Mouse (Mus musculus): ENCODE results near the gene Fbxo42. TPM values are rescaled to one million over a fixed set of nuclear protein-coding genes. Genes with fewer than 3 reads are reported as not detected.

Fbxo42 gene
- total and polyA plus RNA-seq, 3 experiments: 11.2 to 260 (median 23.1) TPM

- peaks cover 0 to 5% of the 10 kb centered on the region in 2 experiments; a peak in 1 of 4 replicates for H3K4me1 ChIP-seq (ENCODE audit: control insufficient read depth in 1 of 2, insufficient read depth in 2 of 2, low read length in 2 of 2)
- peak; percentile 73 for DNase-seq (ENCODE audit: low read depth, low spot score)
- TF ChIP-seq SMC3 (IDR thresholded peaks at IDR 0.05; ENCODE audit: low read depth, low read length) (peak; percentile 46), POLR2A (IDR thresholded peaks at IDR 0.05; ENCODE audit: control insufficient read depth in 1 of 2, insufficient read depth in 1 of 2, low read depth in 1 of 2, low read length in 2 of 2, poor library complexity in 1 of 2) (no peak), CTCF (IDR thresholded peaks at IDR 0.05 in 2 of 3, conservative IDR thresholded peaks at IDR 0.05 in 1 of 3; ENCODE audit: control insufficient read depth in 1 of 3, insufficient read depth in 1 of 3, low read depth in 2 of 3, low read length in 3 of 3, poor library complexity in 1 of 3, severe bottlenecking in 1 of 3) (peak; percentile 55 to 93 (median 67)), ELF1 (IDR thresholded peaks at IDR 0.05; ENCODE audit: low read depth, low read length) (peak; percentile 50; the same call in 1 of the 2 replicates), MYC (IDR thresholded peaks at IDR 0.05; ENCODE audit: low read depth, low read length) (0 out of 2 replicates have a peak, but pooled peaks have one; percentile 22), CHD2 (IDR thresholded peaks at IDR 0.05; ENCODE audit: low read length) (no peak), BHLHE40 (IDR thresholded peaks at IDR 0.05; ENCODE audit: borderline replicate concordance, low read depth, low read length) (no peak), ZMIZ1 (IDR thresholded peaks at IDR 0.05; ENCODE audit: low read depth, low read length) (no peak), TBP (IDR thresholded peaks at IDR 0.05; ENCODE audit: low read depth, low read length) (no peak), SIN3A (IDR thresholded peaks at IDR 0.05; ENCODE audit: low read length) (peak; percentile 31; the same call in 1 of the 2 replicates), RAD21 (IDR thresholded peaks at IDR 0.05; ENCODE audit: low read depth, low read length) (peak; percentile 33)
Observed at GRCm38 (mm10) chr4:141101855-141102254, 45.9 kb upstream of the Fbxo42 start.

GRCm38 (mm10) chr4:141106526-141107183, 41.1 kb upstream of the Fbxo42 start:
- H3K27ac ChIP-seq (ENCODE audit: control insufficient read depth, low read depth, low read length): no peak overlapping the region
- DNase-seq (ENCODE audit: low read depth, low spot score): no peak
- no peak overlapping the region for H3K4me3 ChIP-seq (ENCODE audit: control insufficient read depth in 1 of 2, insufficient read depth in 1 of 2, low read depth in 2 of 2, low read length in 2 of 2)
- H3K36me3 ChIP-seq (ENCODE audit: control insufficient read depth in 1 of 2, insufficient read depth in 2 of 2, low read length in 2 of 2): no peaks in the 10 kb centered on the region
- no peaks in the 10 kb centered on the region for H3K79me2 ChIP-seq (ENCODE audit: control insufficient read depth, insufficient read depth, low read length, poor library complexity)
- H3K9ac ChIP-seq (ENCODE audit: control insufficient read depth, low read depth, low read length, poor library complexity, severe bottlenecking): no peak overlapping the region
- H3K27me3 ChIP-seq (ENCODE audit: control insufficient read depth in 1 of 2, insufficient read depth in 2 of 2, low read length in 2 of 2): no peaks in the 10 kb centered on the region
- TF ChIP-seq MAFK (IDR thresholded peaks at IDR 0.05; ENCODE audit: borderline replicate concordance, low read depth, low read length): peak; percentile 82; the same call in 1 of the 2 replicates
- TF ChIP-seq TCF12 (IDR thresholded peaks at IDR 0.05; ENCODE audit: low read depth, low read length): no peak
- H3K4me1 ChIP-seq (ENCODE audit: control insufficient read depth in 1 of 2, insufficient read depth in 2 of 2, low read length in 2 of 2): no peaks in the 10 kb centered on the region
- H3K9me3 ChIP-seq (replicated peaks; ENCODE audit: insufficient read depth, low read length): no peaks in the 10 kb centered on the region

More at GRCm38 (mm10) chr4:141101855-141102254, 45.9 kb upstream of the Fbxo42 start:
- H3K79me2 ChIP-seq (ENCODE audit: control insufficient read depth, insufficient read depth, low read length, poor library complexity): no peaks in the 10 kb centered on the region
- H3K27ac ChIP-seq (ENCODE audit: control insufficient read depth, low read depth, low read length): no peak overlapping the region
- no peaks in the 10 kb centered on the region for H3K27me3 ChIP-seq (ENCODE audit: control insufficient read depth in 1 of 2, insufficient read depth in 2 of 2, low read length in 2 of 2)
- no peaks in the 10 kb centered on the region for H3K9me3 ChIP-seq (replicated peaks; ENCODE audit: insufficient read depth, low read length)
- no peaks in the 10 kb centered on the region for H3K36me3 ChIP-seq (ENCODE audit: control insufficient read depth in 1 of 2, insufficient read depth in 2 of 2, low read length in 2 of 2)
- H3K4me3 ChIP-seq (ENCODE audit: control insufficient read depth in 1 of 2, insufficient read depth in 1 of 2, low read depth in 2 of 2, low read length in 2 of 2): no peak overlapping the region
- H3K9ac ChIP-seq (ENCODE audit: control insufficient read depth, low read depth, low read length, poor library complexity, severe bottlenecking): no peak overlapping the region

- Histone ChIP-seq H3K9me3 (replicated peaks; ENCODE audit: insufficient read depth, low read length) (no peaks in the 10 kb centered on the region), H3K4me3 (ENCODE audit: control insufficient read depth in 1 of 2, insufficient read depth in 1 of 2, low read depth in 2 of 2, low read length in 2 of 2) (no peak overlapping the region), H3K9ac (ENCODE audit: control insufficient read depth, low read depth, low read length, poor library complexity, severe bottlenecking) (no peak overlapping the region), H3K4me1 (ENCODE audit: control insufficient read depth in 1 of 2, insufficient read depth in 2 of 2, low read length in 2 of 2) (no peaks in the 10 kb centered on the region), H3K79me2 (ENCODE audit: control insufficient read depth, insufficient read depth, low read length, poor library complexity) (no peaks in the 10 kb centered on the region), H3K27ac (ENCODE audit: control insufficient read depth, low read depth, low read length) (no peak overlapping the region), H3K27me3 (ENCODE audit: control insufficient read depth in 1 of 2, insufficient read depth in 2 of 2, low read length in 2 of 2) (no peaks in the 10 kb centered on the region), H3K36me3 (ENCODE audit: control insufficient read depth in 1 of 2, insufficient read depth in 2 of 2, low read length in 2 of 2) (no peaks in the 10 kb centered on the region)
- TF ChIP-seq CTCF (IDR thresholded peaks at IDR 0.05 in 2 of 3, conservative IDR thresholded peaks at IDR 0.05 in 1 of 3; ENCODE audit: control insufficient read depth in 1 of 3, insufficient read depth in 1 of 3, low read depth in 2 of 3, low read length in 3 of 3, poor library complexity in 1 of 3, severe bottlenecking in 1 of 3) (no peak), UBTF (IDR thresholded peaks at IDR 0.05; ENCODE audit: borderline replicate concordance, insufficient read depth, low read depth, low read length) (no peak), ZC3H11A (IDR thresholded peaks at IDR 0.05; ENCODE audit: low read depth, low read length) (no peak), CHD2 (IDR thresholded peaks at IDR 0.05; ENCODE audit: low read length) (no peak), GATA1 (IDR thresholded peaks at IDR 0.05; ENCODE audit: low read depth, low read length) (no peak), ELF1 (IDR thresholded peaks at IDR 0.05; ENCODE audit: low read depth, low read length) (no peak), RCOR1 (IDR thresholded peaks at IDR 0.05; ENCODE audit: low read depth, low read length) (no peak), SIN3A (IDR thresholded peaks at IDR 0.05; ENCODE audit: low read length) (no peak)
- DNase-seq (ENCODE audit: low read depth, low spot score): no peak
Observed at GRCm38 (mm10) chr4:141108196-141108732, 39.4 kb upstream of the Fbxo42 start.
